Mouse (Mus musculus) heart, embryonic 11.5 days (tissue): ENCODE measurements around the gene Kcnn3. TPM values are rescaled to one million over a fixed set of nuclear protein-coding genes. Genes with fewer than 3 reads are reported as not detected.

Experiments used
- ATAC-seq: fragments of 200-750 bp; cut with Nextera tagmentation; replicated peaks from 2 replicates; pipeline ENCODE4 v1.8.0; 2017; ENCODE audit warnings: moderate library complexity; ENCODE audit not compliant: insufficient number of reproducible peaks, low FRiP score, low TSS enrichment
- H3K27ac ChIP-seq: fragments of 300-500 bp; sonication (generic); 2 replicates; pipeline ENCODE4 v1.5.1; 2014; ENCODE audit warnings: mild to moderate bottlenecking, low read depth, low read length
- H3K27me3 ChIP-seq: fragments of 300-500 bp; sonication (generic); 2 replicates; pipeline ENCODE4 v1.6.1; 2014; ENCODE audit warnings: mild to moderate bottlenecking, low read length, mixed read lengths; ENCODE audit not compliant: control insufficient read depth, insufficient read depth
- H3K36me3 ChIP-seq: fragments of 300-500 bp; sonication (generic); 2 replicates; pipeline ENCODE4 v1.6.1; 2014; ENCODE audit warnings: mild to moderate bottlenecking, low read length, moderate library complexity, mixed read lengths; ENCODE audit not compliant: control insufficient read depth, insufficient read depth
- H3K4me1 ChIP-seq: fragments of 300-500 bp; sonication (generic); 2 replicates; pipeline ENCODE4 v1.6.1; 2014; ENCODE audit warnings: low read length; ENCODE audit not compliant: control insufficient read depth, insufficient read depth
- H3K4me2 ChIP-seq: fragments of 300-500 bp; sonication (generic); 2 replicates; pipeline ENCODE4 v1.6.1; 2014; ENCODE audit warnings: mild to moderate bottlenecking, moderate library complexity
- H3K4me3 ChIP-seq: fragments of 300-500 bp; sonication (generic); 2 replicates; pipeline ENCODE4 v1.5.1; 2014; ENCODE audit warnings: low read depth, low read length
- H3K9ac ChIP-seq: fragments of 300-500 bp; sonication (generic); 2 replicates; pipeline ENCODE4 v1.6.1; 2014; ENCODE audit warnings: mild to moderate bottlenecking, low read depth, low read length, moderate library complexity
- H3K9me3 ChIP-seq: fragments of 300-500 bp; sonication (generic); replicated peaks from 2 replicates; pipeline ENCODE4 v1.6.1; 2016; ENCODE audit warnings: low read length; ENCODE audit not compliant: control insufficient read depth
- WGBS: fragments of 180-500 bp; shearing (Covaris S2); extraction: QIAGEN DNeasy Blood & Tissue Kit; methylation state at CpG from one replicate; pipeline ENCODE4 v1.1.7; 2014; ENCODE audit not compliant: insufficient replicate concordance; 5-methylcytosine and 5-hydroxymethylcytosine counted together
- polyA plus RNA-seq: library from polyadenylated mRNA; unstranded; fragments of >200 nt; fragmentation: Nextera tagmentation; extraction: Ambion mirVana; gene quantifications from 2 replicates; pipeline ENCODE4 v1.2.1, GENCODE M21; 2014

Gene Kcnn3
- polyA plus RNA-seq, 1 experiment from 2014 or later, result 0.99 TPM

- 32% methylated on average over 9 of the region's 9 CpGs for WGBS
- Histone ChIP-seq H3K27me3 (peaks cover 35% of the 10 kb centered on the region), H3K4me1 (no peaks in the 10 kb centered on the region), H3K9ac (no peak overlapping the region), H3K36me3 (no peaks in the 10 kb centered on the region), H3K4me2 (no peak overlapping the region), H3K27ac (no peak overlapping the region), H3K9me3 (no peaks in the 10 kb centered on the region), H3K4me3 (no peak overlapping the region)
- no peak for ATAC-seq
Observed at GRCm38 (mm10) chr3:89508041-89508440, 11.9 kb upstream of the Kcnn3 start.

GRCm38 (mm10) chr3:89510979-89511378 is 9.0 kb upstream of the Kcnn3 start:
- no peaks in the 10 kb centered on the region for H3K4me1 ChIP-seq
- peaks cover 35% of the 10 kb centered on the region for H3K27me3 ChIP-seq
- no peak overlapping the region for H3K27ac ChIP-seq
- H3K9ac ChIP-seq, result peak overlapping the region; percentile 3; the same call in 1 of the 2 replicates
- peak overlapping the region; percentile 42 for H3K4me2 ChIP-seq
- no peaks in the 10 kb centered on the region for H3K9me3 ChIP-seq
- no peak for ATAC-seq
- no peaks in the 10 kb centered on the region for H3K36me3 ChIP-seq
- WGBS, result 28% methylated on average over 4 of the region's 4 CpGs
- no peak overlapping the region for H3K4me3 ChIP-seq

DNA sequence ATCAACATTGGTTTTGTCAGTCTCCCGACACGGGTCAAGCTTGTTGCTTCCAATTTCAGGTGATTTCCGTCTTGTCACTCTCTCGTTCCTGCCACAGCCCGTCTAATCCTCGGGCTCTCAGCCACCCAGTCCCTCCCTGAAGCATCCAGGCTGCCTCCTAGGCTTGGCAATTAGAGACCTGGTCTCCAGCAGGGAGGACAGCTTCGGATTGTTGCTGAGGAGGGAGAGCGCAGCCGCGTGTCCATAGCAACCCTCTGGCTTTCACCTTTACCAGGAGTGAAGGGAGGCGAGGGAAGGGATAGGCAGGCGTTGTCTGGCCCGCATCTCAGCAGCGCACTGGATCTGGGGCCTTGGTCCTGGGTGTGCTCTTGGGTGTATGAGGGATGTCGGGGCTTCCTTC is 8.6 kb upstream of the Kcnn3 start:
- 25% methylated on average over 15 of the region's 15 CpGs for WGBS
- H3K27me3 ChIP-seq, result peaks cover 35% of the 10 kb centered on the region
- H3K4me3 ChIP-seq, result no peak overlapping the region
- ATAC-seq, result no peak
- no peaks in the 10 kb centered on the region for H3K36me3 ChIP-seq
- no peak overlapping the region for H3K27ac ChIP-seq
- no peaks in the 10 kb centered on the region for H3K4me1 ChIP-seq
- peak overlapping the region; percentile 42 for H3K4me2 ChIP-seq
- H3K9me3 ChIP-seq, result no peaks in the 10 kb centered on the region
- H3K9ac ChIP-seq, result peak overlapping the region; percentile 3; the same call in 1 of the 2 replicates

- no peak overlapping the region for H3K9ac ChIP-seq
- no peak overlapping the region for H3K4me2 ChIP-seq
- no peaks in the 10 kb centered on the region for H3K4me1 ChIP-seq
- 81% methylated on average over 2 of the region's 2 CpGs for WGBS
- no peaks in the 10 kb centered on the region for H3K36me3 ChIP-seq
- no peaks in the 10 kb centered on the region for H3K9me3 ChIP-seq
- H3K27me3 ChIP-seq, result peaks cover 31% of the 10 kb centered on the region
- no peak for ATAC-seq
- no peak overlapping the region for H3K4me3 ChIP-seq
- no peak overlapping the region for H3K27ac ChIP-seq
Observed at GRCm38 (mm10) chr3:89512225-89512624, 7.7 kb upstream of the Kcnn3 start.

DNA sequence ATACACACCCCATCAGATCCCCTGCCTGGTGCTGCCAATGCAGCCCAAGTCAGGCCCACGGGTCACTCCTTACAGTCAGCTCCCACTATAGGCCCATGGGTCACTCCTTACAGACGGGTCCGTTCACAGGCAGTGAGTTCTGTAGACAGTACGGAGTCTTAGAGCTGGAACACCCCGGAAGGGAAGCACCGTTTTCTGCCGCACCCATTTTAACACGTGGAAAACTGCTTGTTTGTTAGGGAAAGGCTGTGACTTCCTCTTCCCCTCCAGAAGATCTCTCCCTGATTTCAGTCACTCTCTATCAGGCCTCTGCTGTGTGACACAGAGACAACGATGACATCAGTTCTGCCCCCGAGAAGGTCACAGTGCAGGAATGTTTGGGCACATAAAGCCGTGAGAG is 4.5 kb upstream of the Kcnn3 start:
- Histone ChIP-seq H3K9ac (no peak overlapping the region), H3K27me3 (peaks cover 19% of the 10 kb centered on the region), H3K4me1 (peaks cover 4% of the 10 kb centered on the region), H3K27ac (no peak overlapping the region), H3K4me3 (no peak overlapping the region), H3K9me3 (no peaks in the 10 kb centered on the region), H3K4me2 (no peak overlapping the region), H3K36me3 (no peaks in the 10 kb centered on the region)
- WGBS, result 52% methylated on average over 11 of the region's 11 CpGs
- no peak for ATAC-seq

GRCm38 (mm10) chr3:89516321-89516720 is 3.6 kb upstream of the Kcnn3 start:
- WGBS, result 84% methylated on average over 5 of the region's 5 CpGs
- Histone ChIP-seq H3K9me3 (no peaks in the 10 kb centered on the region), H3K4me1 (peaks cover 12% of the 10 kb centered on the region), H3K36me3 (no peaks in the 10 kb centered on the region), H3K27ac (no peak overlapping the region), H3K4me3 (no peak overlapping the region), H3K27me3 (peaks cover 17% of the 10 kb centered on the region), H3K4me2 (no peak overlapping the region), H3K9ac (no peak overlapping the region)
- ATAC-seq, result no peak

GRCm38 (mm10) chr3:89520618-89521502 is 896 bp downstream of the Kcnn3 start:
- Histone ChIP-seq H3K9me3 (no peaks in the 10 kb centered on the region), H3K4me2 (peak overlapping the region; percentile 89), H3K36me3 (no peaks in the 10 kb centered on the region), H3K9ac (peak overlapping the region; percentile 29; the same call in 1 of the 2 replicates), H3K4me3 (peak overlapping the region; percentile 38), H3K27me3 (peaks cover 25% of the 10 kb centered on the region), H3K4me1 (peaks cover 22% of the 10 kb centered on the region), H3K27ac (no peak overlapping the region)
- 5% methylated on average over 25 of the region's 25 CpGs for WGBS
- no peak for ATAC-seq

DNA sequence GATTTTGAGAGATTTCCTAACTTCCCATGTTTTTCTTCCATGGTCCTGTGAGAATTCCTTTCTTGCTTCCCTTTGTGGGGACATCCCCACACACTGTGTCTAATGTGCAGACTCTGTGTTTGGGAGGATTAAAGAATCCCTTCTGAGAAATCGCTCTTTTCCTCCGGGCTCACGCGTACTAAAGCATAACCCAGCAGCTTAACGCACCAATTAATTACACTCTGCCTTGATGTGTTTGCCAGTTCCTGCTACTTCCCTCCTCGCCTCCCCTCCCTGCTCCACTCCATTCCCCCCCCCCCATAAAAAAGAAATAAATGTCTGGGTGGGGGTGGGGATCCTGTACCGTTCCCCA is 1.5 kb downstream of the Kcnn3 start:
- Histone ChIP-seq H3K9ac (peak overlapping the region; percentile 28; the same call in 1 of the 2 replicates), H3K4me1 (peaks cover 23% of the 10 kb centered on the region), H3K4me3 (peak overlapping the region; percentile 38), H3K36me3 (no peaks in the 10 kb centered on the region), H3K27me3 (peaks cover 25% of the 10 kb centered on the region), H3K4me2 (peak overlapping the region; percentile 89), H3K27ac (no peak overlapping the region), H3K9me3 (no peaks in the 10 kb centered on the region)
- WGBS, result 31% methylated on average over 7 of the region's 7 CpGs
- ATAC-seq, result no peak
